Mouse (Mus musculus) kidney, adult 2 months (tissue): Measurements from ENCODE around the gene B4galnt3.

Source experiments
- CTCF ChIP-seq: fragments of 200-500 bp; conservative IDR thresholded peaks from 2 replicates; pipeline ENCODE4 v1.5.1; 2011; ENCODE audit warnings: low read depth, mild to moderate bottlenecking, control low read depth, low read length, moderate library complexity, mixed read lengths; ENCODE audit not compliant: insufficient read depth, insufficient read length
- POLR2A ChIP-seq: fragments of 200-500 bp; IDR thresholded peaks from one replicate; pipeline ENCODE4 v1.6.1; 2011; ENCODE audit warnings: low read depth, low read length, control low read depth

DNA sequence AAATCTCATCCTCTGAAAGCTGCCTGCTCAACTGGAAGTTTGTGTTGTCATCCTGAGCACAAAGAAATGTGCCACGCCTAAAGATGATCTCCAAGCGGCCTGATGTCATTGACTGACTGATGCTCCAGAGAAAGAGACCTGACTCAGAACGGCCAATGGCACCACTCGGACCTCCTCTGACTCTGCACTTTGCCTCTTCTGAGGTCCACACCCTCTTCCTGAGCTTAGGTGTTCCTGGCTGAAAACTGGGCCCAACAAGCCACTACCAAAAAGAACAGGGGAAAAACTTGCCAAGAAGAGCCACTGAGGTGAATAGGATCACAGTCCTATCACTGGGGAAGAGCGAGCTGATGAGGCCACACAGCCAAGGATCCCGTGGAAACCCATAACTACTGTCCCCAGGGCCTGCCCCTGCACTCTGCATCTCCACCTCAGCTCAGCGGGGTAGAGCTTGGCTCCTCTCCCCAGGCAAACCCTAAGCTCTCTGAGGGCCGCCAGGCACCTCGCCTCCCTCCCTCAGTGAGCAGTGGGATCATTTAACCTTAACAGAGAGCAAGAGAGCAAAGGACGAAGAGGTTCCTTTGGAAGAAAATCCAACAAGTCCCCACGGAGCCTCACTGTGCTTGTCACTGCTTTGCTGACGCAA, 31.4 kb downstream of the B4galnt3 start:
- no peak for TF ChIP-seq POLR2A
- no peak for TF ChIP-seq CTCF
